Mouse (Mus musculus) CD4-positive, CD25-positive, alpha-beta regulatory T cell (primary cell): ENCODE data around the gene Traf3. TPM values are rescaled to one million over a fixed set of nuclear protein-coding genes. Genes with fewer than 3 reads are reported as not detected.

Experiments
- polyA plus RNA-seq: library from polyadenylated mRNA; unstranded; fragments of 100-300 nt; shearing (Covaris generic); gene quantifications from one replicate; pipeline ENCODE4 v1.2.1, GENCODE M21; 2017

Traf3 gene
- polyA plus RNA-seq = 40.0 TPM

GRCm38 (mm10) chr12:111165831-111166591, at the start of gene Traf3:
Gene Traf3 (plus strand): TSS chr12:111166370.

DNA sequence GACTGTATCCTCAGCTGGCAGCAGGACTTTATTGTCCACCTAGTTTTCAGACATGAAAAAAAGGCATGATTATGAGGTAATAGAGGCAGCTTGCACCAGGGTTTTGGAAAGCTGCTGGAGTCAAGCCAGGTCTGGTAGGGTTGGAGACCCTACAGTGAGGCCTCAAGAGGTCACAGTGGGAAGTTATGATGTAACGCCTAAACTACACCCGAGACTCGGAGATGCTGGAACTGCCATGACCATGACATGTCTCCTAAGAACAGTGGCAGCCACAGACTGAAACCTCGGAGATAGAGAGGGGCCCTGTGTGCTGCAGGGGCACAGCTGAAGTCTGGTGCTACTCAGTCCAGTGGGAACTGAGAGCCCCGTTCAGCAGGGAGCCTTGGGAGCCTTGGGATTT, 18.3 kb downstream of the Traf3 start, which contains the start of gene 4930595D18Rik:
Gene 4930595D18Rik (minus strand): TSS at position 16 of the 400 bp plus-strand sequence.

DNA sequence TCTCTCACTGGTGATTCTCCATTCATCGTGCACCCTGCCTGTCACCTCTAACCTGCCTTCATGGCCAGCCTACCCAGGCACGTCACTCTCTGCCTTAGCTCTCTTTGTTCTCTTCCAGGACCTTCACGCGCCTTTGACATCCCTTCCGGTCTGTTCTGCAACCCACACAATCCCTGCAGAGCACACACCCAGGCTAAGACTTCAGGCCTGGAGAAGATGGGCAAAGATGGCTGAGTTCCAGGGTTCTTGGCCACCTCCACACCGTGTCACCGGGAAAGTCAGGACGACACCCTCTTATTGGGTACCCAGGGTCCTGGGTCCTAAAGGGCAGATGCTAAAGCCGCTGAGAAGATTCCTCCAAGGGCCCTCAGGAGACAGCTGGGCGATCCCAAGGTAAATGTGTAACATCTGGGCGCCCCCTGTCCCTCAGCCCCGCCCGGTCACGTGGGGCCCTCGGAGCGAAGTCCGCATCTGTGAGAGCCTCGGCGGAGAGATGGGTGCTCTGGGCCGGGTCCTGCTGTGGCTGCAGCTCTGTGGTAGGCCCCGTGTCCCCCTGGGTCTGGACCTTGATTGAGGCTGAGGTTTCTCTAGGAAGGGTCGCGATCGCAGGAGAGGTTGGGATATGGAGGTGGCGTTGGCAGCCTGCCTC, 104.6 kb downstream of the Traf3 start, which contains the start of gene Amn:
Gene Amn (plus strand): TSS at position 467 of the 649 bp plus-strand sequence.

Other genes starting within 250 kb of the Traf3 start
- gene Ankrd9, start 187.3 kb upstream of the Traf3 start, polyA plus RNA-seq = 7.9 TPM
- gene Rcor1, start 127.0 kb upstream of the Traf3 start, polyA plus RNA-seq = 49.4 TPM
- gene 4930595D18Rik, start 18.1 kb downstream of the Traf3 start, polyA plus RNA-seq = 0.66 TPM
- 0.35 TPM for gene Amn, start 104.7 kb downstream of the Traf3 start, polyA plus RNA-seq
- 0.24 TPM for gene Cdc42bpb, start 211.3 kb downstream of the Traf3 start, polyA plus RNA-seq
- 0.28 TPM for gene Lbhd2, start 240.4 kb downstream of the Traf3 start, polyA plus RNA-seq